17 mouse cellular contexts compared by ENCODE assay signal in the genomic region with DNA sequence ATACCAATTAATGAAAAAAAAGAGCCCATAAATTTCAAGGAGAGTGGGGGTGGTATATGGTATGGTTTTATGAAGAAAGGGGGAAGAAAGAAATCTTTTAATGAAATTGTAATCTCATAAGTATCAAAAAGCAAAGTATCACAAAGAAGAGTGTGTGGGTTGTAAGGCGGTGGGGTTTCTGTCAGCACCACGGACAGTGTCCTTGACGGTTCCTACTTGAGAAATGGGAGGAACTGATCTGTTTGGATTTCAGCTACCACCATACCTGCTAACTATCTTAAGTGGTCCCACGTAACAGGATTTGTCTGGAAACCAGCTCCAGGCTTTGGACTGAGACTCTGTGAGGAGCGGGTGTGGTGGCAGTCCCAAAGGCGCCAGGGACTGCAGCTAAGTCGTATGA. TPM values are rescaled to one million over a fixed set of nuclear protein-coding genes. Genes with fewer than 3 reads are reported as not detected.
A peak's percentile ranks its signal among the peaks of the same experiment; 100 is the strongest.
DNase-seq lines count a peak whose midpoint lies in the region; ATAC-seq and TF ChIP-seq lines count a peak whose summit lies in the region.
"Had no signal": no experiment of that assay in that cellular context is flagged by ENCODE, and none has a peak within 500 bp of the region (broad histone marks: within the 10 kb centered on the region; RNA-seq: fewer than 3 reads in every experiment).

No protein-coding gene starts in this region.

- H3K36me3 ChIP-seq in ES-E14 (ENCODE audit: control insufficient read depth, insufficient read depth, low read length, poor library complexity, severe bottlenecking) = no peaks in the 10 kb centered on the region
- no peaks in the 10 kb centered on the region for H3K36me3 ChIP-seq in forebrain, embryonic 12.5 days (replicated peaks)

- no peak for ATAC-seq in forebrain, embryonic 12.5 days (ENCODE audit: low FRiP score)

- no peak overlapping the region for H3K4me3 ChIP-seq in ES-E14 (ENCODE audit: insufficient read depth in 1 of 2, low read depth in 1 of 2, low read length in 2 of 2, poor library complexity in 1 of 2, severe bottlenecking in 1 of 2)
- H3K4me3 ChIP-seq in forebrain, embryonic 12.5 days (replicated peaks) = no peak overlapping the region
- H3K4me3 ChIP-seq: erythroblast, embryonic 14.5 days had no signal

- H3K27ac ChIP-seq in ES-E14 (ENCODE audit: insufficient read depth, low read depth, low read length, poor library complexity, severe bottlenecking) = no peak overlapping the region
- no peak overlapping the region for H3K27ac ChIP-seq in forebrain, embryonic 12.5 days

- WGBS in forebrain, embryonic 12.5 days = 54% methylated on average over 7 of the region's 7 CpGs

- no peaks in the 10 kb centered on the region for H3K4me1 ChIP-seq in ES-E14 (ENCODE audit: control insufficient read depth in 2 of 2, insufficient read depth in 2 of 2, low read length in 2 of 2, poor library complexity in 1 of 2)
- H3K4me1 ChIP-seq in forebrain, embryonic 12.5 days = no peaks in the 10 kb centered on the region

- H3K27me3 ChIP-seq in forebrain, embryonic 12.5 days = peaks cover 10% of the 10 kb centered on the region

- H3K9me3 ChIP-seq in ES-E14 (ENCODE audit: control insufficient read depth, insufficient read depth, low read depth, low read length) = no peaks in the 10 kb centered on the region
- H3K9me3 ChIP-seq in forebrain, embryonic 12.5 days = no peaks in the 10 kb centered on the region

- H3K4me2 ChIP-seq in forebrain, embryonic 12.5 days = no peak overlapping the region

- DNase-seq in kidney, postnatal 10 days = peak; percentile 43
- no peak for DNase-seq in kidney, adult 8-10 months
- DNase-seq in ES-E14 (ENCODE audit: low read depth, low spot score) (peak; percentile 28), ZHBTc4 (ENCODE audit: low read depth, low spot score) (peak; percentile 43)
- peak; percentile 47 for DNase-seq in forelimb bud, embryonic 11.5 days (ENCODE audit: low read depth, low spot score)
- no peak for DNase-seq in right cerebral cortex, postnatal 10 days (ENCODE audit: low spot score in 2 of 2)
- DNase-seq: cerebellum, adult 11 months; left cerebral cortex, postnatal 4 days; lung, adult 18-20 months; right cerebral cortex, postnatal 25 days had no signal

- H3K9ac ChIP-seq in ES-E14 (ENCODE audit: insufficient read depth, low read depth, low read length, poor library complexity, severe bottlenecking) = no peak overlapping the region
- H3K9ac ChIP-seq in forebrain, embryonic 12.5 days = no peak overlapping the region

- in situ Hi-C loops in ES-E14 (cut with MboI; ENCODE audit: low sequenced_read_pairs in 2 of 2, unreplicated experiment in 2 of 2) = no loop called here

TF ChIP-seq in ES-E14, 5 proteins besides CTCF, POLR2A, EP300 and RAD21:
- TF ChIP-seq CHD2 (IDR thresholded peaks at IDR 0.05; ENCODE audit: low read depth, low read length) = no peak
- no peak for TF ChIP-seq MAFK (IDR thresholded peaks at IDR 0.05; ENCODE audit: insufficient read depth, low read depth, low read length)
- no peak for TF ChIP-seq ZNF384 (IDR thresholded peaks at IDR 0.05; ENCODE audit: low read depth, low read length)
- no peak for TF ChIP-seq HCFC1 (IDR thresholded peaks at IDR 0.05; ENCODE audit: borderline replicate concordance, insufficient read depth, low read length)
- TF ChIP-seq ZC3H11A (IDR thresholded peaks at IDR 0.05; ENCODE audit: borderline replicate concordance, low read depth, low read length) = no peak

RNA-seq across cellular contexts. Expression of gene Gpr26, which starts 48.9 kb away (rescaled TPM):
- total RNA-seq in ES-E14 (2012; rRNA removed) = 0.04 TPM in 1 of 2 replicates, not detected in the other
- polyA plus RNA-seq in forebrain, embryonic 12.5 days (2016; fragmentation: Nextera tagmentation; extraction: Ambion mirVana) = 0.65 and 0.77 TPM in 2 replicates
- total RNA-seq: megakaryocyte, adult 5-6 weeks had no signal
- polyA plus RNA-seq: erythroblast, embryonic 14.5 days; gonadal fat pad, adult 2 months; heart, embryonic 16.5 days; kidney, embryonic 16.5 days; thymus, postnatal 0 days had no signal

Comparison
In these comparisons a context has a peak if more than half of its experiments do, and no peak if none do; other contexts are left out.
1. DNase-seq: peak in kidney, postnatal 10 days (single experiment), ES-E14 (single experiment), ZHBTc4 (single experiment) and forelimb bud, embryonic 11.5 days (single experiment); none in kidney, adult 8-10 months (0 of 2) and right cerebral cortex, postnatal 10 days (0 of 2).